Mouse (Mus musculus): Measurements from ENCODE around the gene Zcchc2.

DNA sequence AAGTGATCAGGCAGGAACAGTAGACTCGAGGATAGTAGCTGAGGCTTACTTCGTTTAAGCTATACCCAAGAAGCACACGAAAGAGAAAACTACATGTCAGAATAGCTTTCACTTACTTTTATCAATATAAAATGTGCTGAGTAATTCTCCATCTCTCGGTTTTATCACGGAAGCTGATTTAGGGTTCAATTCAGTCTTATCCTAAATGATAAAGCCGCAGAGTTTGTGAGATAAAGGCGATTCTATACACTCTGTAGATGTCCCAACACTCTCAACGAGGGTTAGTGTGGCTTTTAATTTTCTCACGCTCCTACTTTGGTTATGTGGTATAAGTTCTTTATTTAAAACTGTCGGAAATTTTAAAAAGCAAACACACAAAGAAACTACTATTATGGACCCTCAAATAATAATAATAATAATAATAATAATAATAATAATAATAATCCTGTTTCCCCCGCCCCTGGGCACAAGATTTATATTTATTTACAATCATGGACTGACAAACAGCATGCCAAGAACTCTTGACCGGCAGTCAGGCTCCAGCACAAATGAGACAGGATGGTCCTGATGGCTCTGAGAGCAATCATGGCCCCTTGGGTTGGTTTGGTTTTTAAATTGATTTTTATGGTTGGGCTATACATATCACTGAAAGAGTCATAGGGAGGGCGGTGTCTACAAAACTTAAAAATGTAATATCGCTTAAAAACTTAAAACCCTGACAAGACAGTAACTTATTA lies 1.1 kb upstream of the Zcchc2 start:
- TF ChIP-seq GATA1 (IDR thresholded peaks at IDR 0.05; ENCODE audit: low read length) = no peak
- no peak for TF ChIP-seq TAL1 (IDR thresholded peaks at IDR 0.05; ENCODE audit: low read length)

All from erythroblast, embryonic 14.5 days (primary cell).